Mouse (Mus musculus) neural tube, embryonic 14.5 days (tissue): Measurements from ENCODE around the gene Jak2. TPM values are rescaled to one million over a fixed set of nuclear protein-coding genes. Genes with fewer than 3 reads are reported as not detected.
A peak's percentile ranks its signal among the peaks of the same experiment; 100 is the strongest.

Source experiments
- ATAC-seq: fragments of 200-750 bp; cut with Nextera tagmentation; 2 replicates; pipeline ENCODE4 v1.8.0; 2017; ENCODE audit warnings: low read depth, mild to moderate bottlenecking, moderate TSS enrichment, moderate library complexity
- H3K27ac ChIP-seq: fragments of 300-500 bp; sonication (generic); 2 replicates; pipeline ENCODE4 v1.5.1; 2014; ENCODE audit warnings: low read depth, mild to moderate bottlenecking, control low read depth, low read length, moderate library complexity, mixed read lengths
- H3K27me3 ChIP-seq: fragments of 300-500 bp; sonication (generic); 2 replicates; pipeline ENCODE4 v1.6.1; 2014; ENCODE audit warnings: low read length; ENCODE audit not compliant: control insufficient read depth, insufficient read depth
- H3K36me3 ChIP-seq: fragments of 300-500 bp; sonication (generic); 2 replicates; pipeline ENCODE4 v1.6.1; 2014; ENCODE audit warnings: low read length, mixed read lengths; ENCODE audit not compliant: control insufficient read depth, insufficient read depth
- H3K4me1 ChIP-seq: fragments of 300-500 bp; sonication (generic); 2 replicates; pipeline ENCODE4 v1.6.1; 2014; ENCODE audit warnings: low read length; ENCODE audit not compliant: control insufficient read depth, insufficient read depth
- H3K4me2 ChIP-seq: fragments of 300-500 bp; sonication (generic); 2 replicates; pipeline ENCODE4 v1.6.1; 2014; ENCODE audit warnings: mild to moderate bottlenecking, low read depth, low read length, control low read depth
- H3K4me3 ChIP-seq: fragments of 300-500 bp; sonication (generic); 2 replicates; pipeline ENCODE4 v1.5.1; 2014; ENCODE audit warnings: low read depth, low read length, control low read depth, mixed read lengths
- H3K9ac ChIP-seq: fragments of 300-500 bp; sonication (generic); replicated peaks from 2 replicates; pipeline ENCODE4 v1.6.1; 2014; ENCODE audit warnings: low read depth, mild to moderate bottlenecking, control low read depth, low read length, mixed read lengths
- H3K9me3 ChIP-seq: fragments of 300-500 bp; sonication (generic); 2 replicates; pipeline ENCODE4 v1.6.1; 2016; ENCODE audit warnings: low read length; ENCODE audit not compliant: control insufficient read depth
- WGBS: fragments of 180-500 bp; shearing (Covaris S2); extraction: QIAGEN DNeasy Blood & Tissue Kit; methylation state at CpG from one replicate; pipeline ENCODE4 v1.1.7; 2014; 5-methylcytosine and 5-hydroxymethylcytosine counted together
- polyA plus RNA-seq: library from polyadenylated mRNA; unstranded; fragments of >200 nt; fragmentation: Nextera tagmentation; extraction: Ambion mirVana; gene quantifications from 2 replicates; pipeline ENCODE4 v1.2.1, GENCODE M21; 2014

Jak2 gene
- polyA plus RNA-seq, 1 experiment from 2014 or later = 18.5 TPM

- Histone ChIP-seq H3K27me3 (no peaks in the 10 kb centered on the region), H3K9ac (peak overlapping the region; percentile 78), H3K27ac (peak overlapping the region; percentile 29; the same call in 1 of the 2 replicates), H3K4me1 (peaks cover 5% of the 10 kb centered on the region; the same call in 1 of the 2 replicates), H3K36me3 (peaks cover 5% of the 10 kb centered on the region; the same call in 1 of the 2 replicates), H3K9me3 (no peaks in the 10 kb centered on the region), H3K4me2 (peak overlapping the region; percentile 53), H3K4me3 (peak overlapping the region; percentile 69)
- 3% methylated on average over 33 of the region's 33 CpGs for WGBS
- peak; percentile 100 for ATAC-seq
Measured at GRCm38 (mm10) chr19:29361468-29362130, 110.0 kb downstream of the Jak2 start.

- peak; percentile 32 for ATAC-seq
- peak overlapping the region; percentile 69 for H3K4me3 ChIP-seq
- H3K4me2 ChIP-seq = peak overlapping the region; percentile 53
- H3K4me1 ChIP-seq = peaks cover 5% of the 10 kb centered on the region; the same call in 1 of the 2 replicates
- peaks cover 5% of the 10 kb centered on the region; the same call in 1 of the 2 replicates for H3K36me3 ChIP-seq
- 46% methylated on average over 13 of the region's 13 CpGs for WGBS
- H3K9me3 ChIP-seq = no peaks in the 10 kb centered on the region
- peak overlapping the region; percentile 78; the same call in 1 of the 2 replicates for H3K9ac ChIP-seq
- H3K27ac ChIP-seq = no peak overlapping the region; the same call in 1 of the 2 replicates
- no peaks in the 10 kb centered on the region for H3K27me3 ChIP-seq
Measured at GRCm38 (mm10) chr19:29362173-29362930, 110.7 kb downstream of the Jak2 start.

Other genes starting within 250 kb of the Jak2 start
- 73.0 and 73.9 TPM in 2 replicates for gene Ak3, start 203.9 kb upstream of the Jak2 start, polyA plus RNA-seq
- 36.0 and 36.1 TPM in 2 replicates for gene Rcl1, start 150.5 kb upstream of the Jak2 start, polyA plus RNA-seq
- gene Insl6, start 73.5 kb downstream of the Jak2 start, polyA plus RNA-seq = 1.6 and 2.2 TPM in 2 replicates
- gene Rln1, start 82.8 kb downstream of the Jak2 start, polyA plus RNA-seq = 2.4 and 4.6 TPM in 2 replicates
- 82.4 and 90.5 TPM in 2 replicates for gene Plgrkt, start 115.6 kb downstream of the Jak2 start, polyA plus RNA-seq
- gene Cd274, start 115.6 kb downstream of the Jak2 start, polyA plus RNA-seq = 0.59 and 0.95 TPM in 2 replicates
- gene Pdcd1lg2, start 159.1 kb downstream of the Jak2 start, polyA plus RNA-seq = not detected in 2 replicates